Mouse (Mus musculus): ENCODE measurements around the gene Tns3. TPM values are rescaled to one million over a fixed set of nuclear protein-coding genes. Genes with fewer than 3 reads are reported as not detected.

The Tns3 gene
- polyA plus RNA-seq, 1 experiment = not detected

GRCm38 (mm10) chr11:8547661-8548060, 116.7 kb downstream of the Tns3 start:
- TF ChIP-seq GATA1 (IDR thresholded peaks at IDR 0.05; ENCODE audit: low read length) = no peak

GRCm38 (mm10) chr11:8545798-8546197, 118.5 kb downstream of the Tns3 start:
- TF ChIP-seq GATA1 (IDR thresholded peaks at IDR 0.05; ENCODE audit: low read length) = no peak

- TF ChIP-seq GATA1 (IDR thresholded peaks at IDR 0.05; ENCODE audit: low read length) = no peak
Measured at GRCm38 (mm10) chr11:8544355-8544754, 120.0 kb downstream of the Tns3 start.

GRCm38 (mm10) chr11:8541222-8541815, 123.0 kb downstream of the Tns3 start:
- TF ChIP-seq GATA1 (IDR thresholded peaks at IDR 0.05; ENCODE audit: low read length) = no peak

- no peak for TF ChIP-seq GATA1 (IDR thresholded peaks at IDR 0.05; ENCODE audit: low read length)
Measured at GRCm38 (mm10) chr11:8539593-8540265, 124.6 kb downstream of the Tns3 start.

- TF ChIP-seq GATA1 (IDR thresholded peaks at IDR 0.05; ENCODE audit: low read length) = no peak
Measured at GRCm38 (mm10) chr11:8537013-8537614, 127.2 kb downstream of the Tns3 start.

GRCm38 (mm10) chr11:8534893-8535292, 129.4 kb downstream of the Tns3 start:
- no peak for TF ChIP-seq GATA1 (IDR thresholded peaks at IDR 0.05; ENCODE audit: low read length)

- no peak for TF ChIP-seq GATA1 (IDR thresholded peaks at IDR 0.05; ENCODE audit: low read length)
Measured at GRCm38 (mm10) chr11:8532112-8532747, 132.1 kb downstream of the Tns3 start.

GRCm38 (mm10) chr11:8530506-8530905, 133.8 kb downstream of the Tns3 start:
- no peak for TF ChIP-seq GATA1 (IDR thresholded peaks at IDR 0.05; ENCODE audit: low read length)

GRCm38 (mm10) chr11:8530036-8530435, 134.3 kb downstream of the Tns3 start:
- TF ChIP-seq GATA1 (IDR thresholded peaks at IDR 0.05; ENCODE audit: low read length) = no peak

GRCm38 (mm10) chr11:8525463-8526145, 138.7 kb downstream of the Tns3 start:
- TF ChIP-seq GATA1 (IDR thresholded peaks at IDR 0.05; ENCODE audit: low read length) = no peak

- no peak for TF ChIP-seq GATA1 (IDR thresholded peaks at IDR 0.05; ENCODE audit: low read length)
Measured at GRCm38 (mm10) chr11:8523344-8524126, 140.8 kb downstream of the Tns3 start.

- no peak for TF ChIP-seq GATA1 (IDR thresholded peaks at IDR 0.05; ENCODE audit: low read length)
Measured at GRCm38 (mm10) chr11:8513359-8514253, 150.7 kb downstream of the Tns3 start.

GRCm38 (mm10) chr11:8510294-8510693, 154.0 kb downstream of the Tns3 start:
- TF ChIP-seq GATA1 (IDR thresholded peaks at IDR 0.05; ENCODE audit: low read length) = no peak
